Mouse (Mus musculus): ENCODE measurements around the gene Rbfox1. TPM values are rescaled to one million over a fixed set of nuclear protein-coding genes. Genes with fewer than 3 reads are reported as not detected.

Gene Rbfox1
- total RNA-seq, 2 experiments from 2014 or later: 105 to 113 TPM

GRCm38 (mm10) chr16:6833486-6833885, 948.3 kb downstream of the Rbfox1 start:
- no peak for DNase-seq

- peak; percentile 12 for DNase-seq
Measured at GRCm38 (mm10) chr16:6835051-6835450, 949.9 kb downstream of the Rbfox1 start.

- DNase-seq: peak; percentile 48
Measured at GRCm38 (mm10) chr16:6839299-6839995, 954.3 kb downstream of the Rbfox1 start.

GRCm38 (mm10) chr16:6840007-6840406, 954.9 kb downstream of the Rbfox1 start:
- DNase-seq: no peak

GRCm38 (mm10) chr16:6840461-6840860, 955.3 kb downstream of the Rbfox1 start:
- no peak for DNase-seq

- no peak for DNase-seq
Measured at GRCm38 (mm10) chr16:6842066-6842785, 957.1 kb downstream of the Rbfox1 start.

- no peak for DNase-seq
Measured at GRCm38 (mm10) chr16:6844659-6845058, 959.5 kb downstream of the Rbfox1 start.

GRCm38 (mm10) chr16:6851393-6851792, 966.2 kb downstream of the Rbfox1 start:
- no peak for DNase-seq

- no peak for DNase-seq
Measured at GRCm38 (mm10) chr16:6853796-6854195, 968.6 kb downstream of the Rbfox1 start.

GRCm38 (mm10) chr16:6861656-6862055, 976.5 kb downstream of the Rbfox1 start:
- no peak for DNase-seq

GRCm38 (mm10) chr16:6882683-6883430, 997.7 kb downstream of the Rbfox1 start:
- DNase-seq: no peak

- DNase-seq: no peak
Measured at GRCm38 (mm10) chr16:6883798-6884197, 998.6 kb downstream of the Rbfox1 start.

- no peak for DNase-seq
Measured at GRCm38 (mm10) chr16:6885617-6886016, 1000.5 kb downstream of the Rbfox1 start.

GRCm38 (mm10) chr16:6889221-6889620, 1004.1 kb downstream of the Rbfox1 start:
- no peak for DNase-seq

GRCm38 (mm10) chr16:6897734-6898133, 1012.6 kb downstream of the Rbfox1 start:
- no peak for DNase-seq

GRCm38 (mm10) chr16:6900006-6900405, 1014.9 kb downstream of the Rbfox1 start:
- DNase-seq: no peak

GRCm38 (mm10) chr16:6904984-6905383, 1019.8 kb downstream of the Rbfox1 start:
- no peak for DNase-seq

GRCm38 (mm10) chr16:6906001-6906400, 1020.8 kb downstream of the Rbfox1 start:
- DNase-seq: no peak

- peak; percentile 9 for DNase-seq
Measured at GRCm38 (mm10) chr16:6907550-6907949, 1022.4 kb downstream of the Rbfox1 start.

- no peak for DNase-seq
Measured at GRCm38 (mm10) chr16:6914531-6914930, 1029.4 kb downstream of the Rbfox1 start.

GRCm38 (mm10) chr16:6918641-6919040, 1033.5 kb downstream of the Rbfox1 start:
- no peak for DNase-seq

GRCm38 (mm10) chr16:6919681-6920080, 1034.5 kb downstream of the Rbfox1 start:
- DNase-seq: no peak

GRCm38 (mm10) chr16:6927661-6928060, 1042.5 kb downstream of the Rbfox1 start:
- no peak for DNase-seq
